Mouse (Mus musculus) cerebellum, adult 8-10 months (tissue): Measurements from ENCODE around the gene Jagn1.

Experiments used
- DNase-seq: peaks from one replicate; pipeline ENCODE4 v3.0.0; 2022

The Jagn1 gene

GRCm38 (mm10) chr6:113442442-113443090, at the start of gene Jagn1:
TSS of gene Jagn1 (plus strand) at chr6:113442569.
- DNase-seq = peak; percentile 90

- no peak for DNase-seq
These were observed 48.4 kb upstream of the Jagn1 start for GRCm38 (mm10) chr6:113393951-113394350.

GRCm38 (mm10) chr6:113394811-113395210, 47.6 kb upstream of the Jagn1 start:
- DNase-seq = no peak

GRCm38 (mm10) chr6:113395501-113395900, 46.9 kb upstream of the Jagn1 start:
- DNase-seq = no peak

GRCm38 (mm10) chr6:113396270-113397030, 45.9 kb upstream of the Jagn1 start:
- DNase-seq = no peak

GRCm38 (mm10) chr6:113402094-113402493, 40.3 kb upstream of the Jagn1 start:
- DNase-seq = no peak

- DNase-seq = no peak
These were observed 37.5 kb upstream of the Jagn1 start for GRCm38 (mm10) chr6:113404649-113405448.

- DNase-seq = no peak
These were observed 36.9 kb upstream of the Jagn1 start for GRCm38 (mm10) chr6:113405483-113405882.

- DNase-seq = no peak
These were observed 35.7 kb upstream of the Jagn1 start for GRCm38 (mm10) chr6:113406683-113407082.

GRCm38 (mm10) chr6:113410001-113410400, 32.4 kb upstream of the Jagn1 start:
- no peak for DNase-seq

- no peak for DNase-seq
These were observed 26.0 kb upstream of the Jagn1 start for GRCm38 (mm10) chr6:113416416-113416815.

- no peak for DNase-seq
These were observed 23.7 kb upstream of the Jagn1 start for GRCm38 (mm10) chr6:113418441-113419198.

GRCm38 (mm10) chr6:113419199-113419587, 23.2 kb upstream of the Jagn1 start, which contains the start of gene Rpusd3:
TSS of gene Rpusd3 (minus strand) at chr6:113419340.
- DNase-seq = peak; percentile 99

- DNase-seq = no peak
These were observed 19.4 kb upstream of the Jagn1 start for GRCm38 (mm10) chr6:113423000-113423399.

- no peak for DNase-seq
These were observed 18.2 kb upstream of the Jagn1 start for GRCm38 (mm10) chr6:113424187-113424586.

GRCm38 (mm10) chr6:113426696-113427095, 15.7 kb upstream of the Jagn1 start:
- DNase-seq = no peak

GRCm38 (mm10) chr6:113427397-113427796, 15.0 kb upstream of the Jagn1 start:
- no peak for DNase-seq

GRCm38 (mm10) chr6:113428006-113428405, 14.4 kb upstream of the Jagn1 start:
- DNase-seq = no peak

GRCm38 (mm10) chr6:113429965-113430364, 12.4 kb upstream of the Jagn1 start:
- DNase-seq = no peak

GRCm38 (mm10) chr6:113430846-113431245, 11.5 kb upstream of the Jagn1 start:
- no peak for DNase-seq

GRCm38 (mm10) chr6:113431801-113432200, 10.6 kb upstream of the Jagn1 start:
- DNase-seq = no peak

GRCm38 (mm10) chr6:113433661-113434060, 8.7 kb upstream of the Jagn1 start:
- DNase-seq = no peak

- no peak for DNase-seq
These were observed 7.7 kb upstream of the Jagn1 start for GRCm38 (mm10) chr6:113434691-113435090.
